Mouse (Mus musculus): Measurements from ENCODE around the gene Tmem216.

The Tmem216 gene

DNA sequence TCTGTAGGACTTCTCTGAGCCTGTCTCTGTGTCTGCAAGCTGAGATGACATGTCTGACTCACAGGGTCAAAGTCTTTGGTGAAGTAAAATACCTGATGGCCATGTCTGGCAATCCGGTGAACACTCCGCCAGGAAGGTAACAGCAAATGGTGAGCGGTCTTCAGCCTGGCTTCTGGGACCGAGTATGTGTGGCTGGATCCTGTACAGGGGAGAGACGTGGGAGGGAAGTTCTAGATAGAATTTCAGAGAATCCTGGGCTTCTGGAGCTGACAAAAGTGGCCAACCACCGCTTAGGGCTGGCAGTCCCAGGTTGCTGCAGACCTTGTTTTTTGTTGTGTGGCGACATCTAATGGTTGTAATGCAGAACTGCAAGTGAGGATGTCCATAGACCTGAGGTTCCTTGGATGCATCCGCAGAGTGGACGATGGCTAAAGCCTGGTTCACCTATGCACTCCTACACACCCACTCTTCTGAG lies 69.7 kb downstream of the Tmem216 start:
- no peak for DNase-seq (ENCODE audit: low spot score)

All from testis, postnatal 10 days (tissue).